Comparison of ENCODE assay signal across 8 mouse cellular contexts in genomic region chr8:88297976-88298732, GRCm38 (mm10). TPM values are rescaled to one million over a fixed set of nuclear protein-coding genes. Genes with fewer than 3 reads are reported as not detected.
A peak's percentile ranks its signal among the peaks of the same experiment; 100 is the strongest.
DNase-seq lines count a peak whose midpoint lies in the region; ATAC-seq lines count a peak whose summit lies in the region.

No protein-coding gene starts in this region.

- no peak overlapping the region for H3K4me3 ChIP-seq in kidney, embryonic 14.5 days (ENCODE audit: low read length)

- peak; percentile 27 for DNase-seq in thymus, postnatal 25 days
- no peak for DNase-seq in thymus, adult 18-20 months
- DNase-seq in cerebellum, postnatal 25 days = peak; percentile 69 to 81
- no peak for DNase-seq in spleen, postnatal 4 days (ENCODE audit: low spot score in 2 of 2)
- no peak for DNase-seq in urinary bladder, postnatal 25 days (ENCODE audit: low spot score)
- DNase-seq in neural tube, embryonic 10.5 days (ENCODE audit: extremely low spot score, low spot score) = no peak

- no peaks in the 10 kb centered on the region for H3K27me3 ChIP-seq in kidney, embryonic 14.5 days (ENCODE audit: control insufficient read depth, insufficient read depth, low read length)

- H3K27ac ChIP-seq in kidney, embryonic 14.5 days (ENCODE audit: low read depth, low read length) = peak overlapping the region; percentile 24; the same call in 1 of the 2 replicates

- 0 out of 2 replicates have a peak, but pooled peaks cover 4% of the 10 kb centered on the region for H3K4me1 ChIP-seq in kidney, embryonic 14.5 days (ENCODE audit: control insufficient read depth, insufficient read depth, low read length)

- no peaks in the 10 kb centered on the region for H3K9me3 ChIP-seq in kidney, embryonic 14.5 days (ENCODE audit: control insufficient read depth, low read length)

- H3K36me3 ChIP-seq in kidney, embryonic 14.5 days (ENCODE audit: control insufficient read depth, insufficient read depth, low read length) = no peaks in the 10 kb centered on the region

- no peak for ATAC-seq in kidney, embryonic 14.5 days (ENCODE audit: low FRiP score, low TSS enrichment)
- peak; percentile 72 for ATAC-seq in megakaryocyte-erythroid progenitor cell, adult 5-6 weeks (replicated peaks; ENCODE audit: low FRiP score, low TSS enrichment, poor library complexity, severe bottlenecking)

- H3K4me2 ChIP-seq in kidney, embryonic 14.5 days (replicated peaks; ENCODE audit: low read depth, low read length) = no peak overlapping the region

- no peak overlapping the region for H3K9ac ChIP-seq in kidney, embryonic 14.5 days (ENCODE audit: low read depth, low read length)

- 35% methylated on average over 12 of the region's 12 CpGs for WGBS in kidney, embryonic 14.5 days

RNA-seq across cellular contexts. Expression of gene Adcy7, which starts 26.0 kb away (rescaled TPM):
- 2.0 and 3.1 TPM in 2 replicates for polyA plus RNA-seq in kidney, embryonic 14.5 days (2014; fragmentation: Nextera tagmentation; extraction: Ambion mirVana)
- 60.4 and 66.1 TPM in 2 replicates for total RNA-seq in megakaryocyte-erythroid progenitor cell, adult 5-6 weeks (2014; fragmentation: Nextera tagmentation)
- total RNA-seq in megakaryocyte-erythroid progenitor cell, adult 5-6 weeks (2017) = 48.0 and 48.9 TPM in 2 replicates

Comparison
In these comparisons a context has a peak if more than half of its experiments do, and no peak if none do; other contexts are left out.
1. DNase-seq: peak in thymus, postnatal 25 days (single experiment) and cerebellum, postnatal 25 days (2 of 2); none in thymus, adult 18-20 months (0 of 2), spleen, postnatal 4 days (0 of 2), urinary bladder, postnatal 25 days (single experiment) and neural tube, embryonic 10.5 days (single experiment).